Mouse (Mus musculus) heart, embryonic 11.5 days (tissue): ENCODE data around the gene Hcn3. TPM values are rescaled to one million over a fixed set of nuclear protein-coding genes. Genes with fewer than 3 reads are reported as not detected.

ENCODE experiments used
- ATAC-seq: fragments of 200-750 bp; cut with Nextera tagmentation; replicated peaks from 2 replicates; pipeline ENCODE4 v1.8.0; 2017; ENCODE audit warnings: moderate library complexity; ENCODE audit not compliant: insufficient number of reproducible peaks, low FRiP score, low TSS enrichment
- H3K27ac ChIP-seq: fragments of 300-500 bp; sonication (generic); 2 replicates; pipeline ENCODE4 v1.5.1; 2014; ENCODE audit warnings: mild to moderate bottlenecking, low read depth, low read length
- H3K27me3 ChIP-seq: fragments of 300-500 bp; sonication (generic); 2 replicates; pipeline ENCODE4 v1.6.1; 2014; ENCODE audit warnings: mild to moderate bottlenecking, low read length, mixed read lengths; ENCODE audit not compliant: control insufficient read depth, insufficient read depth
- H3K36me3 ChIP-seq: fragments of 300-500 bp; sonication (generic); 2 replicates; pipeline ENCODE4 v1.6.1; 2014; ENCODE audit warnings: mild to moderate bottlenecking, low read length, moderate library complexity, mixed read lengths; ENCODE audit not compliant: control insufficient read depth, insufficient read depth
- H3K4me1 ChIP-seq: fragments of 300-500 bp; sonication (generic); 2 replicates; pipeline ENCODE4 v1.6.1; 2014; ENCODE audit warnings: low read length; ENCODE audit not compliant: control insufficient read depth, insufficient read depth
- H3K4me2 ChIP-seq: fragments of 300-500 bp; sonication (generic); 2 replicates; pipeline ENCODE4 v1.6.1; 2014; ENCODE audit warnings: mild to moderate bottlenecking, moderate library complexity
- H3K4me3 ChIP-seq: fragments of 300-500 bp; sonication (generic); 2 replicates; pipeline ENCODE4 v1.5.1; 2014; ENCODE audit warnings: low read depth, low read length
- H3K9ac ChIP-seq: fragments of 300-500 bp; sonication (generic); 2 replicates; pipeline ENCODE4 v1.6.1; 2014; ENCODE audit warnings: mild to moderate bottlenecking, low read depth, low read length, moderate library complexity
- H3K9me3 ChIP-seq: fragments of 300-500 bp; sonication (generic); replicated peaks from 2 replicates; pipeline ENCODE4 v1.6.1; 2016; ENCODE audit warnings: low read length; ENCODE audit not compliant: control insufficient read depth
- WGBS: fragments of 180-500 bp; shearing (Covaris S2); extraction: QIAGEN DNeasy Blood & Tissue Kit; methylation state at CpG from one replicate; pipeline ENCODE4 v1.1.7; 2014; ENCODE audit not compliant: insufficient replicate concordance; 5-methylcytosine and 5-hydroxymethylcytosine counted together
- polyA plus RNA-seq: library from polyadenylated mRNA; unstranded; fragments of >200 nt; fragmentation: Nextera tagmentation; extraction: Ambion mirVana; gene quantifications from 2 replicates; pipeline ENCODE4 v1.2.1, GENCODE M21; 2014

The Hcn3 gene
- polyA plus RNA-seq, 1 experiment from 2014 or later = 0.13 TPM

DNA sequence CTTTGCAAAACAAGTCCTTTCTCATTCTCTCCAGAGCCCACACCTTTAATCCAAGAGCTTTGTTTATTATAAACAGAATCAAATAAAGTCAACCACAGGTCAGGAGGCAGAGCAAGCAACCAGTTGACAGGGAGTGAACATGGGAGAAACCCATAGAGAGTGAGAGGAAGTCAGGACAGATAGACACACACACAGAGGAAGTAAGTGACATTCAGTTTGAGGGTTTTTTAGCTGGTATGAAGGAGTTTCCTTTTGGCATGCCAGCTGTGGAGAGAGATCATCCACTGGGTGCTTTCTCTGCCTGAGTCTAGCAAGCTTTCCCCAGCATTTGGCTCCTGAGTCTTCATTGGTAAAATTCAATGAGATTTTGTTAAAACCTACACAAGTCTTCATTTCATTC lies 53.1 kb downstream of the Hcn3 start:
- no peaks in the 10 kb centered on the region for H3K27me3 ChIP-seq
- no peak for ATAC-seq
- H3K9ac ChIP-seq = no peak overlapping the region
- H3K27ac ChIP-seq = no peak overlapping the region
- no peak overlapping the region for H3K4me2 ChIP-seq
- no peaks in the 10 kb centered on the region for H3K36me3 ChIP-seq
- no peaks in the 10 kb centered on the region for H3K9me3 ChIP-seq
- no peaks in the 10 kb centered on the region for H3K4me1 ChIP-seq
- no peak overlapping the region for H3K4me3 ChIP-seq

GRCm38 (mm10) chr3:89103291-89103595 lies 56.8 kb downstream of the Hcn3 start:
- 69% methylated on average over 4 of the region's 4 CpGs for WGBS
- no peak overlapping the region for H3K4me3 ChIP-seq
- peaks cover 5% of the 10 kb centered on the region for H3K36me3 ChIP-seq
- H3K4me2 ChIP-seq = no peak overlapping the region
- H3K4me1 ChIP-seq = peaks cover 8% of the 10 kb centered on the region
- H3K9ac ChIP-seq = no peak overlapping the region
- no peak overlapping the region for H3K27ac ChIP-seq
- no peak for ATAC-seq
- H3K27me3 ChIP-seq = no peaks in the 10 kb centered on the region
- H3K9me3 ChIP-seq = no peaks in the 10 kb centered on the region

DNA sequence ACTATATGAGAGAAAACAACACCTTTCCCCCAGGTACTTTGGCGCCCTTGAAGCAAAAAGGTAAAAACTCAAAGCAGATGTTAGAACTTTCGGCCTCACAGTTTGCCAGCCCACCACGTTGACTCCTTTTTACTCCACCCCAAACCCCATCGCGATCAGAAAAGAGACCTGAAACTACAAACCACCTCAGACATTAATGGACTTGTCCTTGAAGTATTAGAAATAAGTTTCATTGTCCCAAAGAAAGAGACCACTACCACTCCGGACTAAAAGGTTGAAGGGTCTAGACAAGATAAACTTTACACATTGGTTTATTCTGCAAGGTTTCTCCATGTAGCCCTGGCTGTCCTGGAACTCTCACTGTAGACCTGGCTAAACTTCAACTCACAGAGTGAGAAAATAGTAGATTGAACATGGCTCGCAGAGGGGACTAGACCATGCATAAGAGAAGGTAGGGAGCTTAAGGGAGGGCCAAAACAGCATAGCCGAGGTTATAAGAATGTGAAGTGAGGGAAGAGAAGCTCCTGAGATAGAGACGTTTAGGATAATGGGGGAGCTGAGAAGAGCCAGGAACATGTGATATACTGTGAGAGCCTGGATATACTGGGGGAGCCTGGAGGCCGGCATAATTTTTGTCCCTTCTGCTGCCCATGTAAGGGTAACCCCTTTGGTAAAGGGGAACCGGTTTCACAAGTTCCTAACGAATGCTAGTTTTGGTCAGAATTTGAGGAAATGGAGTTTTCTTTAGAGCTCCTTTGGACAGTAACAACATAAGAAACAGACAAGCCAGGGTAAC lies 57.3 kb downstream of the Hcn3 start:
- no peak for ATAC-seq
- Histone ChIP-seq H3K4me2 (peak overlapping the region; percentile 62), H3K27ac (no peak overlapping the region)

DNA sequence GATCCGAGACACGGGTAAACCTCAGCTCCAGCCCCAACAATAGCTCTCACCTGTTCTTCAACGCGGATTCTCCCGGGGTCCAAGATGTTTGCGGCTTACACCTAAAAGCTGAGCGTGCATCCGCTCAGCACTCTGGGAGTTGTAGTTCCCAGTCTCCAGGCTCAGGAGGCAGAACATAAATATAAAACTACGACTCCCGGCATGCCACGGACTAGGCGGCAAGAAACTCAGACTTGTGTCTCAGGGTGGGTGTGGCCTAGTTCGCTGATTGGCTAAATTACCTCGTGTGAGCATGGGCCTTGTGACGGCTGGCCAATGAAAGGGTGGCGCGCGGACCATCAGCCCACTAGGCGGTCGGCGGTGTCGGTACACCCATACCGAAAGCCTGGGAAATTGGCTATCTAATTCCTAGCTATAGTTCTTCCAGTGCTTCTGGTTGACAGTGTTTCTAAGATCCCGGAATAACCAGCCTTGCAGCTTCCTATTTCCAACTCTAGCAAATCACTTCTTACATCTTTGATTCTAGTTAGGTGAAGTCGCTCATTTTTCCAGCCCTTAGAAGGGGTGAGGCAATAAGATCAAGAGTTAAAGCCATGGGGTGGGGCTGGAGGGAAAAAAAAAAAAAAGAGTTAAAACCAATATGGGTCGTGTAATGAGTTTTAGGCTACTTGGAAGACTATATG lies 58.0 kb downstream of the Hcn3 start, which contains the start of gene Fdps:
Gene Fdps (minus strand): TSS at position 148 of the 683 bp plus-strand sequence.
- H3K4me2 ChIP-seq = peak within 1 kb of the TSS; percentile 74
- no peaks in the 10 kb centered on the region for H3K9me3 ChIP-seq
- H3K27me3 ChIP-seq = no peaks in the 10 kb centered on the region
- H3K4me3 ChIP-seq = peak within 1 kb of the TSS; percentile 78
- no peak within 1 kb of the TSS for H3K27ac ChIP-seq
- H3K4me1 ChIP-seq = peaks cover 8% of the 10 kb centered on the region
- WGBS = under 1% methylated on average over 26 of the region's 26 CpGs
- H3K9ac ChIP-seq = peak within 1 kb of the TSS; percentile 75
- H3K36me3 ChIP-seq = peaks cover 10% of the 10 kb centered on the region
- ATAC-seq = peak; percentile 100

More for the DNA sequence above, 57.3 kb downstream of the Hcn3 start:
- Histone ChIP-seq H3K27me3 (no peaks in the 10 kb centered on the region), H3K9me3 (no peaks in the 10 kb centered on the region), H3K36me3 (peaks cover 7% of the 10 kb centered on the region), H3K4me1 (peaks cover 8% of the 10 kb centered on the region), H3K9ac (no peak overlapping the region), H3K4me3 (peak overlapping the region; percentile 78; the same call in 1 of the 2 replicates)
- 57% methylated on average over 12 of the region's 12 CpGs for WGBS

GRCm38 (mm10) chr3:89101459-89101811 lies 58.6 kb downstream of the Hcn3 start:
- Histone ChIP-seq H3K4me2 (peak overlapping the region; percentile 74), H3K4me1 (peaks cover 8% of the 10 kb centered on the region), H3K9ac (peak overlapping the region; percentile 75), H3K27ac (no peak overlapping the region), H3K9me3 (no peaks in the 10 kb centered on the region), H3K27me3 (no peaks in the 10 kb centered on the region), H3K36me3 (peaks cover 11% of the 10 kb centered on the region), H3K4me3 (peak overlapping the region; percentile 78)
- ATAC-seq = no peak
- under 1% methylated on average over 19 of the region's 19 CpGs for WGBS

DNA sequence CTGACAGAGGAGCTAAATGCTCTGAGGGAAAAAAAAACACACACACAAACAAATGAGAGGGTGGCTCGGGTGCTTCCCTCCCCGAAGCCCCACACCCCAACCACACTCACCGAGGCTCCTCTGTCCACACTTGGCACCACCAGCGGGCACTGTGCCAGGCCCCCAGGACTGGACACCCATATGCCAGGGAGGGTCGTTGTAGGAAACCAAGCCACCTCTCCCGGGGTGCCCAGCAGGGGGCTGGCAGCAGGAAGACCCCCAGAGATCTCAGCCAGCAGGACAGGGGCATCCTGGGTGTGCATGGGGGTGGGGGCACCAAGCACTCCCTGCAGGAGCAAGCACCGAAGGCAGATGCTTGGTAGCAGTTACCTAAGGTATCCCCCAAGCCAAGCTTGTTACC lies 59.2 kb downstream of the Hcn3 start, which contains the start of gene Gm43738:
Gene Gm43738 (minus strand): TSS at position 289 of the 400 bp plus-strand sequence.
- Histone ChIP-seq H3K36me3 (peaks cover 13% of the 10 kb centered on the region), H3K4me2 (peak within 1 kb of the TSS; percentile 74), H3K27ac (no peak within 1 kb of the TSS), H3K9ac (peak within 1 kb of the TSS; percentile 75), H3K4me3 (peak within 1 kb of the TSS; percentile 78), H3K9me3 (no peaks in the 10 kb centered on the region), H3K4me1 (peaks cover 8% of the 10 kb centered on the region), H3K27me3 (no peaks in the 10 kb centered on the region)
- WGBS = 48% methylated on average over 7 of the region's 7 CpGs
- no peak for ATAC-seq

Other genes with a start within 250 kb of the Hcn3 start
- gene Msto1, start 246.2 kb downstream of the Hcn3 start, polyA plus RNA-seq = 56.9 and 67.0 TPM in 2 replicates
- 14.1 and 18.0 TPM in 2 replicates for gene Ash1l, start 209.6 kb downstream of the Hcn3 start, polyA plus RNA-seq
- 147 and 150 TPM in 2 replicates for gene Dap3, start 209.0 kb downstream of the Hcn3 start, polyA plus RNA-seq
- 7.9 TPM in 2 replicates for gene Rusc1, start 66.9 kb downstream of the Hcn3 start, polyA plus RNA-seq
- not detected in 2 replicates for gene Gm43738, start 59.1 kb downstream of the Hcn3 start, polyA plus RNA-seq
- 165 and 178 TPM in 2 replicates for gene Fdps, start 58.2 kb downstream of the Hcn3 start, polyA plus RNA-seq
- gene Pklr, start 24.1 kb downstream of the Hcn3 start, polyA plus RNA-seq = 5.9 and 8.7 TPM in 2 replicates
- gene Clk2, start 4.6 kb upstream of the Hcn3 start, polyA plus RNA-seq = 18.7 and 20.1 TPM in 2 replicates
- gene Scamp3, start 17.3 kb upstream of the Hcn3 start, polyA plus RNA-seq = 82.8 and 88.3 TPM in 2 replicates
- gene Fam189b, start 22.9 kb upstream of the Hcn3 start, polyA plus RNA-seq = 11.9 and 13.7 TPM in 2 replicates
- gene Gba, start 42.7 kb upstream of the Hcn3 start, polyA plus RNA-seq = 33.3 and 39.9 TPM in 2 replicates
- gene Thbs3, start 55.0 kb upstream of the Hcn3 start, polyA plus RNA-seq = 6.9 and 12.4 TPM in 2 replicates
- gene Mtx1, start 66.9 kb upstream of the Hcn3 start, polyA plus RNA-seq = 144 and 145 TPM in 2 replicates
- gene Muc1, start 68.9 kb upstream of the Hcn3 start, polyA plus RNA-seq = 0.21 and 0.53 TPM in 2 replicates
- 248 and 274 TPM in 2 replicates for gene Krtcap2, start 85.8 kb upstream of the Hcn3 start, polyA plus RNA-seq
- gene Trim46, start 86.1 kb upstream of the Hcn3 start, polyA plus RNA-seq = 0.56 and 1.1 TPM in 2 replicates
- 83.1 and 94.1 TPM in 2 replicates for gene Dpm3, start 99.2 kb upstream of the Hcn3 start, polyA plus RNA-seq
- gene Slc50a1, start 110.4 kb upstream of the Hcn3 start, polyA plus RNA-seq = 37.5 and 40.9 TPM in 2 replicates
- 29.9 and 33.0 TPM in 2 replicates for gene Efna1, start 120.9 kb upstream of the Hcn3 start, polyA plus RNA-seq
- gene Efna3, start 162.8 kb upstream of the Hcn3 start, polyA plus RNA-seq = 1.9 TPM in 2 replicates
- gene Efna4, start 177.8 kb upstream of the Hcn3 start, polyA plus RNA-seq = 9.3 and 10.2 TPM in 2 replicates
- gene Adam15, start 189.8 kb upstream of the Hcn3 start, polyA plus RNA-seq = 23.3 and 25.9 TPM in 2 replicates
- gene Dcst2, start 201.8 kb upstream of the Hcn3 start, polyA plus RNA-seq = 0.07 TPM in 1 of 2 replicates, not detected in the other
- 0.17 and 0.21 TPM in 2 replicates for gene Dcst1, start 205.1 kb upstream of the Hcn3 start, polyA plus RNA-seq
- gene Zbtb7b, start 234.6 kb upstream of the Hcn3 start, polyA plus RNA-seq = 1.2 and 2.2 TPM in 2 replicates
- not detected in 2 replicates for gene Lenep, start 242.6 kb upstream of the Hcn3 start, polyA plus RNA-seq